Mouse (Mus musculus) heart, adult 2 months (tissue): Measurements from ENCODE around the gene Mcfd2.

Source experiments
- CTCF ChIP-seq: fragments of 200-600 bp; IDR thresholded peaks from 2 replicates; pipeline ENCODE4 v1.8.1; 2022; ENCODE audit warnings: antibody characterized with exemption, mild to moderate bottlenecking, moderate library complexity
- POLR2A ChIP-seq: fragments of 200-500 bp; IDR thresholded peaks from 2 replicates; pipeline ENCODE4 v1.6.1; 2011; ENCODE audit warnings: mild to moderate bottlenecking, low read depth, low read length, control low read depth; ENCODE audit not compliant: insufficient read depth

- TF ChIP-seq CTCF: no peak
- TF ChIP-seq POLR2A: no peak
These were observed 37.9 kb downstream of the Mcfd2 start for GRCm38 (mm10) chr17:87227878-87228277.
